Mouse (Mus musculus): ENCODE measurements around the gene Tenm4. TPM values are rescaled to one million over a fixed set of nuclear protein-coding genes. Genes with fewer than 3 reads are reported as not detected.

The Tenm4 gene
- 19.2 and 43.7 TPM in 2 replicates for polyA plus RNA-seq (2021; fragmentation: Nextera tagmentation)
- long read RNA-seq, experiment 1, partial matches to known transcripts: 19 of 45 reads
- long read RNA-seq, experiment 1, other reads (novel, unspliced or antisense): 21 of 45 reads
- long read RNA-seq, experiment 2, partial matches to known transcripts: 13 of 35 reads
- long read RNA-seq, experiment 2, other reads (novel, unspliced or antisense): 22 of 35 reads

DNA sequence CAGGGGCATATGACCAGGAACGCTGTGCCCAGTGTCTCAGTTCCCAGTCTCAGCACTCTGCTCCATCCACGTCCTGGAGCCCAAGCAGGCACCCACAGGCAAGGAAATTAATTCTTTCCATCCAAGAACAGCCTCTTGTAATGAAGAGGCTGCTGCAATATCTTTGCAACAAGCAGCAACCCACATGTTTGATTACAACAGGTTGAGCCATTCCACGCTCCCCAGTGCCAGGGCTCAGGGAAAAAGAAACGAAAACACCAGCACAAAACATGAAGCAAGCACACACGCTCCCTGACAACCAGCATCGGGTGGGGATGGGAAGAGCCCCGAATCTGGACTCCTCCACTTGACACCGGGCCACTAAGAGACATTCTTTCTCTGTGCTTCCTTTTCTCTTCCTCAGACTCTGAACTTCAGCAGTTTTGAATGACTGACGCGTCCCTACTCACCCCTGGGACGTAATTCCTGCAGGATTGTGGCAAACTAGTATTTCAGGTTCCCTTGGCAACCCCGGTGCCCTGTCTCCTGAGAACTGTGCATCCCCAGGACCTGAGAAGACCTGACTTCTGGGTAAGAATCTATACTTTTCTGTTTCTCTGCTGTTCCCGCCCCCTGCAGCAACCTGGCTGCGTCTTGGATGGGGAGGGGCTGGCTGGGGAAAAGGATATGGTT lies at the start of gene Tenm4:
Gene Tenm4 (plus strand): TSS at position 323 of the 672 bp plus-strand sequence.

DNA sequence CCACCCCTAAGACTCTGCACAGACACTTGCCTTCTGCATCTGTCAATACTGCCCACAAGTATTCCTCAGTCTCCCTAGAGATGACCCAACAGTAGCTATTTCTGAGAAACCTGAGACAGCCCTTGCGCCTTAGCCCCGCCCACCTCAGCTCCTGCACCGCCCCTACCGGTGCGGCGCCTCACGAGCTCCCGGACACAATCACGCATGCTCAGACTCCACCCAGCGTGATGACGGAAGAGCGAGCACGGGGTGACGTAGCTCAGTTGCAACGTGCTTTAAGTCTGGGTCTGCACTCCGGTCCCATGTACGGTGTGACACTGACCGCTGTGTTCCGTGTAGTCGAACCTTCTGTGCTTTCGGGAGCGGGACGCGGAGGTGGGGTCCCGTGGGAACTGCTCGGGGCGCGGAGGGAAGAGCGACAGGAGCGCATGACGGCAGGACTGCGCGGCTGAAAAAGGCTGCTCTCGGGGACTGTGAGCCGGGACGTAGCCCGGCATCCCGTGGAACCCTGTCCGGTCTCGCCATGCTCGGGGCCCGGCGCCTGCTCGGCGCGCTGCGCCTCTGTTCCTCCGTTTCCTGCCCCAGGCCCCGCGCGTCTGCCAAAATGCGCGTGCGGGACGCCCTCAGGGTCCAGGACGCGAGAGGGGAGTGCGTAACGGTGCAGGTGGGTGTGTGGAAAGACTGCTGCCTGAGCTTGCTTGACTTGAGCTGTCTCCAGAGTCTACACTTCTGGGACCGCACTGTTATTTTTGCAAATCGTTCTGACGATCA lies 780.4 kb downstream of the Tenm4 start, which contains the start of gene Nars2:
Gene Nars2 (plus strand): TSS at position 225 of the 771 bp plus-strand sequence.

